Mouse (Mus musculus) left cerebral cortex, postnatal 25 days (tissue): ENCODE results near the gene Gm4553. TPM values are rescaled to one million over a fixed set of nuclear protein-coding genes. Genes with fewer than 3 reads are reported as not detected.
"Not testable (repeated sequence)": the region's sequence is repeated elsewhere in the genome, so short reads cannot be mapped to it uniquely, and the experiment has no call there.

Source experiments
- DNase-seq, 2 experiments: peaks; one replicate each; pipeline ENCODE4 v3.0.0; 2022; ENCODE audit warnings: low spot score in 2 of 2, mixed read lengths in 1 of 2
- intact Hi-C: fragments of 180-260 bp; cut with DNase I; formaldehyde crosslinking; loops from one replicate; pipeline ENCODE4 v1.15.1; 2025
- total RNA-seq, 2 experiments: library from RNA; stranded (reverse); gene quantifications; 2 replicates each; pipeline ENCODE4 v1.2.3; 2021

The Gm4553 gene
- total RNA-seq: not detected

DNA sequence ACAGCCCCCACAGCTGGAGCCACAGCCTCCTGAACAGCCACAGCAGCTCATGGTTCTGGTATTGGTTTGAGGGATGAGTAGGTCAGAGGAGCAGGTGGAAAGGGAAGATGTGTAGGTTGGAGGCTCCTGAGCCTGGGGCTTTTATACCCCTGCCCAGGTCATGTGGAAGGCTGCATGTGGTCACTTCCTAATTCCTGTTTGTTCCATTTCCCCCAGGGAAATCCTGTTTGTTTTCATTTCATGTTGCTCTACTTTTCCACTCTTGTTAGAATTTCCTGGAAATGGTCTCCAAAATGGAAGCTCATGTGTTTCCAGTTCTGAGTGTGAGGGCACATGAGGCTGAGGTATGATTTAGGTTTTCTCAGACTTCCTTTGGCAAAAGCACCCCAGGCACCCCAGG is at the start of gene Gm4553:
TSS of gene Gm4553 (minus strand) at position 101 of the 400 bp plus-strand sequence.
- intact Hi-C loops: loop anchor here (5.0 kb wide), 1 partner anchor 98 kb away; no protein-coding TSS in a partner anchor

DNA sequence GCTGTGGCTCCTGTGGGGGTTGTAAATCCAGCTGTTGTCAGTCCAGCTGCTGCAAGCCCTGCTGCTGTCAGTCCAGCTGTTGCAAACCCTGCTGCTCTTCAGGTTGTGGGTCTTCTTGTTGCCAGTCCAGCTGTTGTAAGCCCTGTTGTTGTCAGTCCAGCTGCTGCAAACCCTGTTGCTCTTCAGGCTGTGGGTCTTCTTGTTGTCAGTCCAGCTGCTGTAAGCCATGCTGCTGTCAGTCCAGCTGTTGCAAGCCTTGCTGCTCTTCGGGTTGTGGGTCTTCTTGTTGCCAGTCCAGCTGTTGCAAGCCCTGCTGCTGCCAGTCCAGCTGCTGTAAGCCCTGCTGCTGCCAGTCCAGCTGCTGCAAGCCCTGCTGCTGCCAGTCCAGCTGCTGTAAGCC is 46.6 kb upstream of the Gm4553 start:
- intact Hi-C loops: not testable (repeated sequence)

More for the DNA sequence above, at the start of gene Gm4553:
- not testable (repeated sequence) for DNase-seq

DNA sequence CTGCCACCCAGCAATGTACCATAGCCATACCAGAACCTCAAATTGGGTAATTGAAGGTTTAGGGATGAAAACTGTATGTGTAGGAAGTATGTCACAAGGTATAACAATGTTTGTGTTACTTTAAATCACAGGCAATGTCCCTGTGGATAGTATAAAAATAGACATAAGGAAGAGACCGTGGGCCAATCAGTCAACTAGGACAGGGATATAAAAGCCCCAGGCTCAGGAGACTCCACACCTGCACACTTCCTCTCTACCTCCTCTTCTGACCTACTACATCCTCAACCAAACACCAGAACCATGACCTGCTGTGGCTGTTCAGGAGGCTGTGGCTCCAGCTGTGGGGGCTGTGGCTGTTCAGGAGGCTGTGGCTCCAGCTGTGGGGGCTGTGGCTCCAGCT is 46.0 kb upstream of the Gm4553 start, which contains the start of gene Gm7579:
TSS of gene Gm7579 (plus strand) at position 301 of the 400 bp plus-strand sequence.
- intact Hi-C loops: no loop called here

More for the DNA sequence above, 46.6 kb upstream of the Gm4553 start:
- not testable (repeated sequence) for DNase-seq

DNA sequence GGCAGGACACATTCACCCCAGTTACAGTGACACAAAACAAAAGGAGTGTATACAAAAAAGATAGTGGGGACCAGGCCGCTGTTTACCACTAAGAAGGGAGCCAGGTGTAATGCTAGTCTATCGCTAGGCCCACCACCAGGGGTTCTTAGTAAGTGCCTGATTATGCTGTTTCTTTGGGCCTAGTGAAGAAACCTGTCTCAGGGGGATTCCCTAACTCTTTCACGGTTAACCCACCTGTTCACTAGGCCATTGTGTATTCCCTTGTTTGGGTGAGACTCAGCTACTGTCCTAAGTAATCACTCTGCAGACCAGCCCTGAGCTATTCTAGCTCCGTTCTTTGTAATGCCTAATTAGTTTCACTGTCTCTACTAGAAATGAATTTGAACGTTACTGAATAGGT is 41.4 kb upstream of the Gm4553 start:
- DNase-seq: not testable (repeated sequence)

More for the DNA sequence above, 46.0 kb upstream of the Gm4553 start, which contains the start of gene Gm7579:
- DNase-seq: no peak

DNA sequence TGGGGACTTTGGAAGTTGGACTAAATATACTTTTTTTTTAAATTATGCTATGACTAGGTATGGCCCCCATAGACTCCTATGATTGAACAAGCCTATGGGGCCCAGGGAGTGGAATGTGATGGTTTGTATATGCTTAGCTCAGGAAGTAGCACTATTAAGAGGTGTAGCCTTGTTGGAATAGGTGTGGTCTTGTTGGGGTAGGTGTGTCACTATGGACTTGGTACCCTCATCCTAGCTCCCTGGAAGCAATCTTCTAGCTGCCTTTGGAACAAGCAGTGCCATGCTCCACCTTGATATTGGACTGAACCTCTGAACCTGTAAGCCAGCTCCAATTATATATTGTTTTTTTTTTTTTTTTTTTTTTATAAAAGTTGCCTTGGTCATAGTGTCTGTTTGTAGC is 39.9 kb upstream of the Gm4553 start:
- intact Hi-C loops: no loop called here
- no peak for DNase-seq

More for the DNA sequence above, 41.4 kb upstream of the Gm4553 start:
- intact Hi-C loops: not testable (repeated sequence)

DNA sequence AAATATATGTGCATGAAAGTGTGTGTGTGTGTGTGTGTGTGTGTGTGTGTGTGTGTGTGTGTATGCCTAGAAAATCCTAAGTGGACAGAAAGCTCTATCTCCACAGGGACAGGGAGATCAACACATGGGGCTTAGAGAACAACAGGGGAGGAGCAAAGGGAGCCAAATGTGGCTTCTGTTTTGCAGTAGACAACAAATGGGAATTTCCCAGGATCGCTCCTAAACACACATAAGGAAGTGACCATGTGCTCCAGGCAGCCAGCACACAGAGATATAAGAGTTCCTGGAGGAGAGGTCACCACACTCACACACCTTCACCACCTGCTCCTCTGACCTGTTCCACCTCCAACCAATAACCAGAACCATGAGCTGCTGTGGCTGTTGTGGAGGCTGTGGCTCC is 35.5 kb upstream of the Gm4553 start, which contains the start of gene Krtap5-3:
TSS of gene Krtap5-3 (plus strand) at position 301 of the 400 bp plus-strand sequence.
- no peak for DNase-seq
- intact Hi-C loops: no loop called here

DNA sequence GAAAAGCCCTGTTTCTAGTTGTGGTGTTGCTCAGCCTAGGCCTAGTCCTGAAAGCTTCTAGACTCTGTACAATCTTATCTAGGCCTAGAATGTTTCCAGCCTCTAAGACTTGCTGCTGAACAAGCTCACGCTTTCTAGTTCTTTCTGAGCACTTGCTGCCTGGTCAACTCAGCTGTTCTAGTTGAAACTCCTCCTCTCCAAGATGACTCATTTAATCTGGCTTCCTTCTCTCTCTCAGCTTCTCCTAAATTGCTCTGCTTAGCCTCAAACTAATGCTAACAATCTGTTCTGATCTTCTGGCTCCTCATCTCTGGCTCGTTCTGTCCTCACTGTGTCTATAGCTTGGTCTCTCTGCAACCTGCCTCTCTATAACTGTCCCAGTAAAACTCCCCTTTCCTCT is 33.2 kb upstream of the Gm4553 start:
- peak in 1 of 2 experiments; percentile 16 for DNase-seq

DNA sequence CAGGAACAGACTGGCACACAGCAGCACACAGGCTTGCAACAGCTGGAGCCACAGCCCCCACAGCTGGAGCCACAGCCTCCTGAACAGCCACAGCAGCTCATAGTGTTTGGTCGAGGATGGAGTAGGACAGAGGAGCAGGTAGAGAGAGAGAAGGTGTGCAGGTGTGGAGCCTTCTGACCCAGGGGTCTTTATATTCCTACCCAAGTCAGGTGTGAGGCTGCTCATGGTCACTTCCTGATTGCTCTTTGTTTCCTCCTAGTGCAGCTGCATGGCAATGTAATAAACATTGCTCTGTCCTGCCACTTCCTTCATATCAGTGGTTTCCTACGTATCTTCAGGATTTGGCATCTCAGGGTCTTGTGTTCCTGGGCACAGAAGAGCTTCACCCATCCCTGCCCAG is 24.8 kb upstream of the Gm4553 start, which contains the start of gene Gm10153:
TSS of gene Gm10153 (minus strand) at position 101 of the 400 bp plus-strand sequence.
- intact Hi-C loops: no loop called here
- DNase-seq: no peak

More for the DNA sequence above, 33.2 kb upstream of the Gm4553 start:
- intact Hi-C loops: no loop called here

DNA sequence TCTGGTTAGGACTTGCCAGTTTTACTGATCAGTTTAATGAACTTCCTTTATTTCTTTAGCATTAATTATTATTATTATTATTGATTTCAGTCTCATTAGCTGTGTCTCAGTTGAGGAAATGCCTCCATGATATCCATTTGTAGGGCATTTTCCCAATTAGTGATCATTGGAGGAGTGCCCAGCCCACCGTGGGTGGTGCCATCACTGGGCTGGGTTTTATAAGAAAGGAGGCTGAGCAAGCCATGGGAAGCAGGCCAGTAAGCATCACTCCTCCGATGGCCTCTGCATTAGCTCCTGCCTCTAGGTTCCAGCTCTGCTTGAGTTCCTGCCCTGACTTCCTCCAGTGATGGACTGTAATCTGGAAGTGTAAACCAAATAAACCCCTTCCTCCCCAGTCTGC is 22.6 kb upstream of the Gm4553 start:
- no peak for DNase-seq
- intact Hi-C loops: no loop called here

DNA sequence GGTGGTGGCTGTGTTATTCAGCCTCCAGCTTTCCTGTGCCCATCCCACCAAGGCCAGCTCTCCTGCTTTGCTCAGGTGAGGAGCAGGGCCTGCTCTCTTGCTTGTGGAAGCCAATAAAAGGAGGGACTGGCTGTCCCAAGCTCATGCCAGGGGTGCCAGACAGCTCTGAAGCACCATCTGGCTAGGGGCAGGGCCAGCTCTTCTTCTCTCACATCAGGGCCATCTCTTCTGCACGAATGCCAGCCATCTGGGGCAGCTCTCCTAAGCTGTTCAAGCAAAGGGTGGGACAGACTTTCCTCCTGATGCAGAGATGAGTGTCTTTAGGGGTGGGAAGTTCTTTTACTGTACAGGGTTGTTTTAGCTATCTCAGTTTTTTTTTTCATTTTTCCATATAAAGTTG is 15.5 kb upstream of the Gm4553 start:
- intact Hi-C loops: no loop called here
- no peak for DNase-seq

DNA sequence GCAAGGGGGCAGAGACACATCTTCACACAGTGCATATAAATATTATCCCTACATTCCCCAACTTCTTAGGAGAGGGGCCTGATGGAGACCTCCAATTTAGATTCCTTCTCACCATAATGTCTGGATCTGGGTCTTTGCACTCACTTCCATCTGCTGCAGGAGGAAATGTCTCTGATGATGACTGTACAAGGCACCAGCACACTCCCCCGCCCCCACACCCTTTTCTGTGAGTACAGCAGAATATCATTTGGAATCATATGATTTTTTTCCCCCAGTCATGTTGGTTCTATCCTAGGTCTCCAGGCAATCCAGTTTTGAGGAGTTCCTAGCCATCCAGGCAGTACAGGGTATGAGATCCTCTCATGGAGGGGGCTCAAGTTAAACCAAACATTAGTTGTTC is 13.1 kb upstream of the Gm4553 start:
- peak in 1 of 2 experiments; percentile 53 for DNase-seq

DNA sequence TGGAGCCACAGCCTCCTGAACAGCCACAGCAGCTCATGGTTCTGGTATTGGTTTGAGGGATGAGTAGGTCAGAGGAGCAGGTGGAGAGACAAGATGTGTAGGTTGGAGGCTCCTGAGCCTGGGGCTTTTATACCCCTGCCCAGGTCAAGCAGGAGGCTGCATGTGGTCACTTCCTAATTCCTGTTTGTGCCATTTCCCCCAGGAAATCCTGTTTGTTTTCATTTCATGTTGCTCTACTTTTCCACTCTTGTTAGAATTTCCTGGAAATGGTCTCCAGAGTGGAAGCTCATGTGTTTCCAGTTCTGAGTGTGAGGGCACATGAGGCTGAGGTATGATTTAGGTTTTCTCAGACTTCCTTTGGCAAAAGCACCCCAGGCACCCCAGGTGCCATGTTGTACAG is 10.4 kb upstream of the Gm4553 start, which contains the start of gene Krtap5-2:
TSS of gene Krtap5-2 (minus strand) at position 101 of the 400 bp plus-strand sequence.
- DNase-seq, intact Hi-C loops: not testable (repeated sequence)

More for the DNA sequence above, 13.1 kb upstream of the Gm4553 start:
- intact Hi-C loops: no loop called here

DNA sequence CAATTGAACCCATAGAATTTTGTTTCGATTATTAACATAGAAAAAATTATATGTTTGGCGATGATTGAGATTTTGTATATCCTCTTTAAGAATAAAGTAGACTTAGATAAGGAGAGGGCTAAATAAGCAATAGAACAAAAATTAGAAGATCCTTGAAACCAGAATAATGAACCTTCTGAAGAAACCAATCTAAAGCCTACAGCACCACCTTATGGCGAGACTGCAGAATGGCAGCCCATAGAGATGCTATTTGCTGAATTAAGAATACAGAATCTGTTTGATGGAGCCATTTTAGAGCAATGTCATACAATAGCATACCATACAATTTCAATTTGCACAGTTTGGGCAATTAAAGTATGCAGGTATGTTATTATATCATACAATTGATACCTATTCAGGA is 4.3 kb upstream of the Gm4553 start:
- no peak for DNase-seq
- intact Hi-C loops: loop anchor here (5.0 kb wide), 1 partner anchor 103 kb away; no protein-coding TSS in a partner anchor

DNA sequence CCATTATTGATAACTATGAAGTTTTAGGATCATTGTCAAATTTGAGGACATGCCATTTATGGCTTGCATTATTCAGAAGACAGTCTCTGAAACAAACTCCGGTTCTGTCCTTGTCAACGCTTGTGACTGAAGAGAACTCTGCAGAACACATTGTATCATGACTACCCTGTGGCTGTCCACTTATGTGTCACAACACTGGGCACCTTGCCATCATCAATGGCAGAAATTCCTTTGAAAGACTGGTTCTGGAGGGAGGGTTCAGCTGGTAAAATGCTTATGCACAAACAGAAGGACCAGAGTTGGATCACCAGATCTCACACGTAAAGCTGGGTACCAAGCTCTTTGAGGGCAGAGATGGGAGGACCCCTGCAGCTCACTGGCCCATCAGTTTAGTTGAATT is 6.2 kb downstream of the Gm4553 start:
- no peak for DNase-seq
- intact Hi-C loops: no loop called here

DNA sequence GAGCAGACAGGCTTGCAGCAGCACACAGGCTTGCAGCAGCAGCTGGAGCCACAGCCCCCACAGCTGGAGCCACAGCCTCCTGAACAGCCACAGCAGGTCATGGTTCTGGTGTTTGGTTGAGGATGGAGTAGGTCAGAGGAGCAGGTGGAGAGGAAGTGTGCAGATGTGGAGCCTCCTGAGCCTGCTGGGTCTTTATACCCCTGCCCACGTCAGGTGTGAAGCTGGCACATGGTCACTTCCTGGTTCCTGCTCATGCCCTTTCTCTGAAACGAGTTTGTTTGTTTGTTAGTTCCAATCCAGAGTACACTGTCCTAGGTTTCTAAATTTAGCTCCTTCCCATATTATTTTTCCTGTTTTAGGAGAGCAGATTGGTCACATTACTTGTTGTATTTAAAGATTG is 8.5 kb downstream of the Gm4553 start, which contains the start of gene Gm29735:
TSS of gene Gm29735 (minus strand) at position 101 of the 400 bp plus-strand sequence.
- intact Hi-C loops, DNase-seq: not testable (repeated sequence)

DNA sequence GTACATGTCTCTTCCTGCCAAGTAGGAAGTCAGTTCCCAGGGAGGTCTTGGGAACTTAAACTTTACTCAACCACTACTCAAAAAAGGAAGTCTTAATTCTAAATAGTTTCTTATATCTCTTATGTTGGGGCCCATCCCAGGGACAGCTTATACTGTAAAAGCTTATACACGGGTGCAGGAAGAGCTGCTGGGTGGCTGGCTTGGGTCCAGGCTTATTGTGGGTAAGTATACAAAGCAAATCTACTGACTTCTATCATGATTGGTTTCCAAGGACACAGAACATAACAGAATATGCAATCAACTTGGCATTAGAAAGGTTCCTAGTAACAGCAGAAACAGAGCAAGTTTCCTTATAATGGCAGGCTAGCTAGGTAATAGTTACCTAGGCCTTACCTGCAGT is 10.2 kb downstream of the Gm4553 start:
- intact Hi-C loops: no loop called here
- DNase-seq: no peak

DNA sequence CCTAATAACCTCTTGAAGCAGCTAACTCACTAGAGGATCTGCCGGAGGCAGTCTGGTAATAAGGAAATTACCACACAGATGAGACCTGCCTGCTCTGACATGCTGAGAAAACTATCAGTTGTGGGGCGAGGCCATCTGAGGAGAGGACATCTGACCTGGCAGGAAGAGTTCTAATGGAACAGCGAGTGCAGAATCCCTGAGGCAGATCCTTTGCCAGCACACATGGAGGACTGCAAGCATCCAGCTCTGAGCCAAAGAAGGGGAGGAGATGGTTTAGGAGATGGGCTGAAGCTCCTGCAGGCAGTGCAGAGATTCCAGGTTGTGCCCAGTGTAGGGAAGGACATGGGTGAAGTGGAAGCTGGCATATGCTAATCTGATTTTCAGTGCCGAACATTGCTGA is 13.3 kb downstream of the Gm4553 start:
- DNase-seq: no peak
- intact Hi-C loops: no loop called here

DNA sequence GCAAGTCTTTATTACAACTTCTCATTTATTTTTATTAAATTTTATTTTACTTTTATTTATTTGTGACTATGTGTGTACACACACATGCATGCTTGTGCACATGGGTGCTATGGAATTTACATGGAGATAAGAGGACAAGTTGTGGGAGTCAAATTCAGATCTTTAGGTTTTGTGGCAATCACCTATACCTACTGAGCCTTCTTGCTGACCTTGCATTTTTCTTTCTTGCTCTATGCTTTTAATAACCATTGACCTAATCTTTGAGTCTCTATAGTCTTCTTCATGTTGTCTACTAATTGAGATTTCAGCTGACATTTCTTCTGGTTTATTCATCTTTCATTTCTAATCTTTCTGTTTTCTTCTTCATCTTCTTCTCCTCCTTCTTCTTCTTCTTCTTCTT is 16.9 kb downstream of the Gm4553 start:
- intact Hi-C loops: no loop called here
- DNase-seq: no peak

DNA sequence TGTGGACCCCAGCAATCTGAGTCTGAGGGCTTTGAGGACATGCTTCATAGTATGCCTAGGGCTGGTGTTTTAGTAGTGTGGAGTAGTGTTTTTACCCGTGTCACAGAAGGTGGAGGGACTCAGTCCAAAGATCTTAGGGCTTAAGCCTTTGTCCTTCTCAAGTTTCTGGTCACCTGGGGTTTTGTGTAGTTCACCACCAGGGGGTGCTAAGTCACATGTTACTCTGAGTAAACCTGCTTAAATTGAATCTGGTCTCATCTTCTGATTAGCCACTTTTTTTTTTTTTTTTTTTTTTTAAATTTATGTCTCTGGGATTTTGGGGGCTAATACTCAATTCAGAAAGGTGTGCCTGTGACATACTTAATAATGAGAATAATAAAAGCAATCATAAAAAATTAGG is 19.5 kb downstream of the Gm4553 start:
- intact Hi-C loops: loop anchor here (2.0 kb wide), 1 partner anchor 103 kb away; no protein-coding TSS in a partner anchor
- peak; percentile 31 to 46 for DNase-seq

DNA sequence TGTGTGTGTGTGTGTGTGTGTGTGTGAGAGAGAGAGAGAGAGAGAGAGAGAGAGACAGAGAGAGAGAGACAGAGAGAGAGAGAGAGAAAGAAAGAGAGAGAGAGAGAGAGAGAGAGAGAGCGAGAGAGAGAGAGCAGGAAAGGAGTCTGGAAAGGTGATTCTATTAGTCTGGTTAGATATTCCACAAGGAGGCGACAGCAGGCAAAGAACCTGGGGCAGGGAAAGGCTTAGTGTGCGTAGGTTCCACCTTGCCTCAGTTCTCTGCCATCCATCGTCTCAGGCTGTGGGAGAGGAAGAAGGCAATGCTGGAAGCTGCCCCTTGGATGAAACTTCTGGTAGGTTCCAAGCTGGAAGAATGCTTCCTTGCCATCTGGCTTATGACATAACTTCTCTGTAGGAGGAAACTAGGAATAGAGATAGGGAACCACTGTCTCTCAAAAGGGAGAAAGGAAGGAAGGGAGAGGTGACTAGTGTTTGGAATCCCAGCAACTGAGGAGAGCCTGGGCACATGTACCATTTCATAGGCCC is 20.1 kb downstream of the Gm4553 start:
- intact Hi-C loops: no loop called here
- peak in 1 of 2 experiments; percentile 68 for DNase-seq

DNA sequence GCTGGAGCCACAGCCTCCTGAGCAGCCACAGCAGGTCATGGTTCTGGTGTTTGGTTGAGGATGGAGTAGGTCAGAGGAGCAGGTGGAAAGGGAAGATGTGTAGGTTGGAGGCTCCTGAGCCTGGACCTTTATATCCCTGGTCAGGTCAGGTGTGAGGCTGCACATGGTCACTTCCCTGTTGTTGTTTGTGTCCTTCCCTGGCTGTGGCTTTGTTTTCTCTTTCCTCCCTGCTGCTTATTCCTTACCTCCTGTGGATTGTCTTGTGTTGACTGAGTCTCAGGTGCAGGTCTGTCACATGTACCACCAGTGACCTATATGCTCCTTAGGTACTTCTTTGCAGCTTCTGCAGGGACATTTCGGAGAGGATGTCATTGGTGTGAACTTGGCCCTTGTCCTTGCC is 21.0 kb downstream of the Gm4553 start, which contains the start of gene Gm45337:
TSS of gene Gm45337 (minus strand) at position 101 of the 400 bp plus-strand sequence.
- intact Hi-C loops: no loop called here

More for the DNA sequence above, 21.0 kb downstream of the Gm4553 start, which contains the start of gene Gm45337:
- DNase-seq: no peak
